Mouse (Mus musculus): ENCODE measurements around the gene Cdc42.

Gene Cdc42

DNA sequence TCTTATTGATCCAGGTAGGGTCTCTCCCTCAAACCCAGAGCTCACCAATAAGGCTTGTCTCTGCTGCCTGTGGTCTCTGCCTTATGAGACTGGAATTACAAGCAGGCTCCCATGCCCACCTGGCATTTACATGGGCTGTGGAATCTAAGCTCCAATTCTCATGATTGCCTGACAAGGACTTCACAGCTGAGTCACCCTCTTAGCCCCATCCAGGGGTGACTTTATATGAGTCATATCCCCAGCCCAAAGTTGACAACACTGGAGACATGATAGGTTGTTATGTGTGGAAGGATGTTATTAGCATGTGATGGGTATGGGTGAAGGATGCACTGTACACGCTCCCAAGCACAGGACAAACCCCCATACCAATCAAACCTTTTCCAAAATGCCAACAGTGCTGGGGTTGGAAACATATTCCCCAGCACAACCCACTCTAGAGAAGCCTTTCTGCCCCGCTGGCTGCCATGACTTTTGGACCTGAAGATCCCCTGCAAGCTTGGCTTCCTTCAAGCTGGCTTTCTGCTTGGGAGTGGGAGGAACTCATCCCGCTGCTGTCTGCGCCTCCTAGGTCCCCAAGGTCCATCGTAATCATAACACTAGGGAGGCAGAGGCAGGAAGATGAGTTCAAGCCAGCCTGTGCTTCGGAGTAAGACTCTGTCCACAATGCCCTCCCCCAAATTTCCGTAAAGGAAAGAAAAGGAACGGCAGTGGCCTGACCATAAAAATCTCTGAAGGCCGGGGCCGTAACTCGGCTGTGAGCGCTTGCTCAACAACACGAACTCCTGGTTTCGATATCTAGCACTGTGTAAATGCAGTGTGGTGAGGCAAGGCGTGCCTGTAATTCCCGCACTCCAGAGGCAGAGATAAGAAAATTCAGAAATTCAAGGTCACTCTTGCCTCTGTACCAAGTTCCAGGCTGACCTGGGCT lies 14.3 kb upstream of the Cdc42 start:
- DNase-seq (ENCODE audit: low spot score), result no peak

DNA sequence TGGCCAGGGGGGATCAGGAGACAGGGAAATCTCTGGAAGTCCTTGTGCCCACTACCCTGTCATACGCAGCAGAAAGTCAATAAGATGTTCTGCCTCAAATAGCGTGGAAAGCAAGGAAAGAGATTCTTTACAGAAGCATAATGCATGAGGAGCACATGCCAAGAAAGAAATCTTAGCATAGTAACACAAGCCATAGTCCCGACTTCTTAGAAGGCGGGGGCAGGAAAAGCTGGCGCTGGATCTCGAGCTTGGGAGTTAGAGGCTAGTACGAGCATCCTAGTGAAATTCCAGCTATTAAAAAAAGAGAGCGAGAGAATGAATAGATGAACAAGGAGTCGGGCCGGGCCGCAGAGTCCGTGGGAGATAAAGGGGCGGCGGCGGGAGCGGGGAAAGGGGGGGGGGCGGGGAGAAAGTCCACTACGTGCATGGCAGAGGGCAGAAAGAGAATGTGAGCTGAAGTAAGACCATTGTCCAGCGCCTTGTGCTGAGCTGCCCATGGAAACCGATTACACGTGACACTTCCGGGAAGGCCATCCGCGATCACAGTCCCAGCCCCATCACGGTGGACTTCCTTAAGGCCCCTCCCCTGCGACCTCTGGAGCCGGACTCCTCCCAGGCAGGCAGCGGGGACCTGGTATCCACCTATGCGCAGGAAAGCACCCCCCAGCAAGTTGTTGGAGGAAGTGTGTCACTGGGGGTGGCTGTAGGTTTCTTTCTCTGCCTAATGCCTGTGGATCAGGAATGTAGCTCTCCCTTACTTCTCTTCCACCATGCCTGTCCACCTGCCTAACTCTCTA lies 12.6 kb upstream of the Cdc42 start:
- peak; percentile 47 for DNase-seq (ENCODE audit: low spot score)

DNA sequence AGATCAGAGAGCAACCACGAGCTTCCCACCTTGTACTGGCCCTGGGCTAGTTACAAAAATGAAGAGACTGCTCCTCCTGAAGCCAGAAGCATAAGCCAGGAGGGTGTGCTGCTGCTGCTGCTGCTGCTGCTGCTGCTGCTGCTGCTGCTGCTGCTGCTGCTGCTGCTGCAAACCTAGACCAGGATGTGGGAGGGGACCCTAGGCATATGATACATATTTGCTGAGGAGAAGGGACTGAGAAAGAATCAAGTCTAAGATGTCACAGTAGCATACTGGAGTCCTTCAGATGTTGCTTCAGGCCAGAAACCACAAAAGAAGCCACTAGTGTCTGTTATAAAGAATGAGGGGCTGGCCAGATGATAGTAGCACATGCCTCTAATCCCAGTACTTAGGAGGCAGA lies 10.7 kb upstream of the Cdc42 start:
- DNase-seq (ENCODE audit: low spot score), result no peak

DNA sequence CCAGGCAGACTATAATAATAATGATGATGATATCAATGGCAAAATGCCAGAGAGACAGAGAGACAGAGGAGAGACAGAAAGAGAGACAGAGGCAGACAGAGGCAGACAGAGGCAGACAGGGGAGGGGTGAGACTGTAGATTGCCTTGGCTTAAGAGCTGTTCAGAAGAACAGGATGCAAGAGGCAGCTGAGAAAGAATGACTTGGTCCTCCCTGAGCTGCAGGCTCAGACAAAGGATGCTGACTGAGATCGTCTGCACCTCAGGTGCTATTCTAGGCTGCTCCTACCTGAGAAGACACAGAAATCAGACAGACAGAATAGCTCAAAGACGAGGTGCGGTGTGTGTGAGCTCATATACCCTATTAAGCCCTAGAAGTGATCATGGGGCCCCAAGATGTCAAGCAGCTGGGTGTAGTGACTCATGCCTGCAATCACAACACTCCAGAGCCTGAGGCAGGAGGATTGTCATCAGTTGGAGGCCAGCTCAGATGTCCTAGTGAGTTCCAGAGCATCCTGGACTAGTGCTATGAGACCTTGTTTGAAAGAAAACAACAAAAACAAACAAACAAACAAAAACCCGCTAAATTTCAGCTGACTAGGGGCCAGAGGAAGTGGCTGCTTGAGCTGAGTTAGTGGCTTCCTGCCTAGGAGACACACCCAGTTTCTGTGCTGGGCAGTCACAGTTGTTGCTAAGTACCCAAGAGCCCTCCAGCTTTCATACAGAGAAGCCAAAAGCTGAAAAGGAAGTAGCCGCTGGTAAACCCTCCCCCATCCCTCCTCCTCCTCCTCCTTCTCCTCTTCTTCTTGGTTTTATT lies 10.0 kb upstream of the Cdc42 start:
- DNase-seq (ENCODE audit: low spot score), result no peak

DNA sequence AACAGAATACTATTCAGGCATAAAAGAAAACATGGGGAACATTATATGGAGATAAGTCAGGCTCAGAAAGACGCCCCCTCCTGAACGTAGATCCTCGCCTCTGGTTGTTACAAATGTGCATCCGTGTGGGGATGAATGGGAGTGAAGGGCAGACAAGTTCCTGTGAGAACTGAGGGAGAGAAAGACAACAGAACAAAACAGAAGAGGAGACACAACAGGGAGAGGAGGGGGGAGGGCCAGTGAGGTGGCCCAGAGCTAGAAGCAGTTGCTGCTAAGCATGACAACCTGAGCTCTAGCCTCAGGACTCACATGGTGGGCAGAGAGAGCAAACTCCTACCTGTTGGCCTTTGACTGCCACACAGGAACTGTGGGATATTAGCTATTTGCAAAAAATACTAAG lies 8.6 kb upstream of the Cdc42 start:
- DNase-seq (ENCODE audit: low spot score), result no peak

DNA sequence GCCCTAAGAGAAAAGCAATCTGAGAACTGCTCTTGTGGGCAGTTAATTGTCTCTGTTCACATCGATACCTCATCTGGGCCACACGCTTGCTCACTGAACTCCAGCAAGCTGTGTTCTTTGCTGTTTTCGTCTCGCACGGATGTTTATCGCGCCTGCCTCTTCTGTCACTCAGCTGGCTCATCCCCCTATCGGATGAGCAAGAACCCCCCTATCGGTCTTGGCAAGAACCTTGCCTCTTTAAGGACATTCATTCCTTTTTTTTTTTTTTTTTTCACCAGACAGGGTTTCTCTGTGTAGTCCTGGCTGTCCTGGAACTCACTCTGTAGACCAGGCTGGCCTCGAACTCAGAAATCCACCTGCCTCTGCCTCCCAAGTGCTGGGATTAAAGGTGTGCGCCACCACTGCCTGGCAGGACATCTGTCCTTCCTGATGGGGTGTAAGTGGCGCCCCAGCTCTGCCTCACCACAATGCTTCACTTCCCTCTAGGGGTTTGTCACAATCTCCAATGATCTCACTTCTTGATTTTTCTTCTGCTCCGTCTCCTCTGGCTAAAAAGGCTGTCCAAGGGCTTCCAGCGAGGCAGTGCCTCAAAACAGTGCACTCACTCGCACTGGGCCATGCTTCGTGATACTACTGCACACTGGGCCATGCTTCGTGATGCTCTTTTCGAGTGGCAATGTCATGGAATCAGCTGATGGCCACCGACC lies 8.0 kb upstream of the Cdc42 start:
- no peak for DNase-seq (ENCODE audit: low spot score)

DNA sequence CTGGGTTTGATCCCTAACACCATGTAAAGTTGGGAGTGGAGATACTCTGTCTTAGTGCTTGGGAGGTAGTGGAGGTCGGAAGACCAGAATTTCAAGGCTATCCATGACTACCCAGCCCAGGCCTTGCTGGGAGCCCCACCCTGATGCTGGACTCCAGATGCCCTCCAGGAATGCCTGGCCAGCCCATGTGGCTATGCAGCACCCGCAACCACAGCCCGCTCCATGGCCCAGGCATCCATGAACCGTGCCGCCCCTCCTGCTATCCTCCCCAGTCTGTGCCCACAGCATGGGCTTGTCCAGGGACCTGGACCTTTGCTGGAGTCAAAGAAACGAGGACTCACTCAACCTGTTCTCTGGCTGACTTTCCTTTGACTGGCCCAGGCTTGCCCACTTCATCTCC lies 7.3 kb upstream of the Cdc42 start:
- no peak for DNase-seq (ENCODE audit: low spot score)

DNA sequence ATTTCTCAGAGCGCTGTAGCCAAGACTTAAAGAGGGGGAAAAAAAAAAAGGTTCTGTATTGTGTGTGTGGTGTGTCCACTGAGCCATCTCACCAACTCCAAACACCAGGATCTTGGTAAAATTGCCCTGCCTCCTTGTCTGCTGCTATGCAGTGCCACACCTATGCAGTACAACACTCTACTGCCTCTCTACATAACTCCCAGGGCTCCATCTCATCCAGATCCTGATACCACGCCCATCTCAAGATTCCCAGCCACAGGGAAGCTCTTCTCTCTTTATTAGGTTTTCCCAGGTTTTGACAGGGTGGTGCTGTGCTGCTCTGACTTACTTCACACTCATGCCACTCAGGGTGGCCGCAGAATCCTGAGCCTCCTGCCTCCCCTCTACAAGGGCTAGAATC lies 3.5 kb upstream of the Cdc42 start:
- no peak for DNase-seq (ENCODE audit: low spot score)

DNA sequence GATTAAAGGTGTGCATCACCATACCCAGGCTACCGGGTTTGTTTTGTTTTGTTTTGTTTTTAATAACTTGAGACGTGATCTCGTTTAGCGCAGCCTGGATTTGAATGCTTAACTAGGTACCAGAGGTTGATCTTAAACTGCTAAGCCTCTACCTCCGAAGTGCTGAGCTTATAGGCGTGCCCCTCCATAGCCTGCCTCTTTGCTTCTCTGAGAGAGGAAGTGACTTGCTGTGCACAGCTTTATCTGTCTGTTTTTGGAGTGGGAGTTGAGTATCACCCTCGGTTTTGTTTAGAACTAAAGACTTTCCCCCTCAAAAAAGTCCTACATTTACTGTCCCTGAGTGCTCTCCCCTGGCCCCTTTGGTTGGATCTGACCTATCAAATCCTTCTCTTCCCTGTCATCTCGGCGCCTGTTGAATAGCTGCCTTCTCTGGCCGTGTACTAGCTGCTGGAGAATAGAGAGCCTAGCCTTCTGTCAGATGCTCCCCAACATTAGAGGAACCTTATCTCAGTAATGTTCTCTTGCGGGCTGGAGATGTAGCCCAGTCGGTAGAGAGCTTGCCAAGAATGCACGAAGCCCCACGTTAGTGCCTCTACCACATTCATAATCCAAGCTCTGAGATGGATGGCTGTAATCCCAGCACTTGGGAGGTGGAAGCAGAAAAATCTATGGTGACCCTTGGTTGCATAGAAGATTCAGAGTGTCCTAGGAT lies 927 bp upstream of the Cdc42 start:
- DNase-seq (ENCODE audit: low spot score), result no peak

DNA sequence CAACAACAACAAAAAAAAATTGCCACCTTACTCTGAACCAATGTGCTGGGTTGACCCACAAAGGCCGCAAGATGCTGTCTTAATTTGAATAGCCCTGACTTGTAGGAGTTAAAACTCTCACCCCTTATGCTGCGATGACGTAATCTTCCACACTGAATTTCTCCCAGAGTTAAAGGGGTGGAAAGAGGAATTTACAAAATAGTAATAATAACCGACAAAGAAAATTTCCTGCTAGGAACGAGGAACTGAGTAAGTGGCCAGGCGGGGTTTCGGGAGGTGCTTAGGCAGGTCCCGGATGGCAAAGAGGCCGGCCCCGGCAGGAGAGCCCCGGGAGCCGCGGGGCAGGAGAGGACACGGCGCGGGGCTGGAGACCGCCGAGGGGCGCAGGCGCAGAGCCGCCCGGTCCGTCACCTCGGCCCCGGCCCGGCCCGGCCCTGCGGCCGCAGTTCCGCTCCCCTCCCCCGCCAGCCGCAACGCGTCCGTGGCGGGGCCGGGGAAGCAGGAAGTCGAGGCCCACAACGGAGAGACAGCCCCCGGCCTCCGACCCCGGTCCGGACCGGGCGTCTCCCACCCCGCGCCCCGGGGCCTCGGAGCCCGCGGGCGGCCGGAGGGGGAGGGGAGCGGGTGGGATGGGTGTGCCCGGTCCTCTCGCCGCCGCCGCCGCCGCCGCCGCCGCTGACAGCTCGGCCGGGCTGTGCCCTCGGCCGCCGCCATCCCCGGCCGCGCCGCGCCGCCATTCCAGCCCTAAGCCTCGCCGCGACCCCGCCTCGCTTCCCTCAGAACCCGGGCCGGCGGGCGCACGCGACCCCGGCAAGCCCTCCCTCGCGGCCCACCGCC lies 628 bp downstream of the Cdc42 start:
- peak; percentile 74 for DNase-seq (ENCODE audit: low spot score)

DNA sequence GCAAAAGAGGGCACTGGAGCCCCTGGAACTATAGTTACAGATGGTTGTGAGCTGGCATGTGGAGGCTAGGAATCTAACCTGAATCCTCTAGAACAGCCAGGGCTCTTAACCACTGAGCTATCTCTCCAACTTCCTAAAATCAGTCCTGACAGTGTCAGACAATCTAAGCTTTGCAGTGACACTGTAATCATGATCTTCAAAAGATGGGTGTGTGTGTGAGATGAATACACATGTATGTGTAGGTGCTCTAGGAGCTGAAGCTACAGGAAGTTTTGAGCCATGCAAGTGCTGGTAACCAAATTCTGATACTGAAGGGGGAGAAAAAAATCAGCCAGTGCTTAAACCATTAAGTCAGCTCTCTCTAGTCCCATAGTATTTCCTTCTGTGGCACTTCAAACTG lies 6.9 kb downstream of the Cdc42 start:
- no peak for DNase-seq (ENCODE audit: low spot score)

DNA sequence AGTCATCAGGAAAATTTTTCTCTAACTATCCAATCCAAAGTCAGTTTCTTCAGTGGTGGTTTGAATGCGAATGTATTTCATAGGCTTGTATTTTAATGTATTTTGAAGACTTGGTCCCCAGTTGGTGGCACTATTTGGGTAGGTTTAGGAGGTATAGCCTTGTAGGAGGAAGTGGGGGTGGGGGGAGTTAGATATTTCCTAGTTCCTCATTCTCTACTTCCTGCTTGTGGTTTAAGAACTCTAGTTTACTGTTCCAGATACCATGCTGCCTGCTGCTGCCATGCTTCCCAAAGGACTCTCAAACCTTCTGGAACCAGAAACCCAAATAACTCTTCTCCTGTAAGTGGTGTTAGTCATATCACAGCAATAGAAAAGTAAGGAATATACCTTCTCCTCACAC lies 11.7 kb downstream of the Cdc42 start:
- no peak for DNase-seq (ENCODE audit: low spot score)

DNA sequence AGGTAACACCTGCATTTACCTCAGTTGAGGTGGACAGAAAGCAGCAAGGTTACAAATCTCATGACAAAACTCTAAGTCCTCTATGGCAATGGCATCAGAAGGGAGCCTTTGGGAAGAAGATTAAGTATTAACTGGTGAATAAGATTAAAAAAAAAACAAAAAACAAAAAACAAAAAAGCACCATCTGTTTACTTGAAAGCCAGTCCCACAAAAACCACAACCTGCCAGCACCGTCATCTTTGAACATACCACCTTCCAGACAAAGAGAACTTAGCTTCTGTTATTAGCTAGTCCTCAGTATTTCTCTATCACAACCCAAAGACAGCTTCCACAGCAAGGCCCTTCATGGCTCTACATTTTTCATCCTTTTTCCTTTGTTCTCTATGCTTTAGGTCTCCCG lies 12.4 kb downstream of the Cdc42 start:
- DNase-seq (ENCODE audit: low spot score), result no peak

DNA sequence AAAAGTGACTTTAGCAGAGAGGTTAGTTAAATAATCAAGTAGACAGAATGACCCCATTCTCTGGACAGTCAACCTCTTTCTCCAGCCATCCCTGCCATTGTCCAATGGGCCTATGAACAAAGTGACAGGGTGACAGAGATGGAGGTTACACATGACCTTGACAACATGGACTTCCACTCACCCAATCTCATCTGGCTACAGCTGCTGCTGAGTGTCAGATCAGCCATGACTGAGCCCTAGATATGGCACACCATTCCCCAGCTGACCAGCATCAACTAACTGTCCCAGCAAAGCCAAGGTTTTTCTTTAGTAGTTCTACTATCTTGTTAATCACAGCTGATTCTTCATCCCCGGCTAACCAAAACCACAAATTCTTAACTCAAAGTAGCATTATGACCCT lies 14.7 kb downstream of the Cdc42 start:
- DNase-seq (ENCODE audit: low spot score), result no peak

DNA sequence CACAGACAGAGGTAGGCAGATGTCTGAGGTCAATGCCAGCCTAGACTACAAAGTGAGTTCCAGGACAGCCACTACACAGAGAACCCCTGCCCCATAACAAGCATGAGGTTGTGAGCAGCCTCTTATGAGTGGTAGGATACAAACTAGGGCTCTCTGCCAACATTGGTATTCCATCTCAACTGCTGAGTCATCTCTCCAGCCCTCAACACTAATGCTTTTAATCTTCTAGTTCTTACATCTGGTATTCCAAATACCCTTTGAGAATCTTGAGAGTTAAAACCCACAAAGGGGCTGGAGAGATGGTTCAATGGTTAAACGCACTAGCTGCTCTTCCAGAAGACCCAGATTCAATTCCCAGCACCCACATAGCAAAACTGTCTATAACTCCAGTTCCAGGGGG lies 18.1 kb downstream of the Cdc42 start:
- no peak for DNase-seq (ENCODE audit: low spot score)

DNA sequence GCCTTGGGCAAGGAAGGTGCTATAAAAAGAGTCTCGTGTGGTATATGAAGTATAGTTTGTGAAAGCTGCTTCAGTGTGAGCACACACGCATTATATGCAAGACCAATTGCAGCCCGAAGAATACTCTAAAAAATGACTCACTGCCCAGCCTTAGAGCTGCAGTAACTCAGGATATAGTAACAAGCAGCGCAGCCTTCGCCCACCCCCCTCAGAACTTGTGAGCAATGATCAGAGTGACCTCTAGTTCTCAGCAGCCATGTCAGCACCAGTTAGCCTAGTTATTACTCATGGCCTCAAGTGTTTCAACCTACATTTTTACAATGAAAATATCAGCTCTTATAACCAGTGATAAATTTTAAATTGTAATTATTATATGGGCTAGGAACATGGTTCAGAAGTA lies 21.1 kb downstream of the Cdc42 start:
- no peak for DNase-seq (ENCODE audit: low spot score)

DNA sequence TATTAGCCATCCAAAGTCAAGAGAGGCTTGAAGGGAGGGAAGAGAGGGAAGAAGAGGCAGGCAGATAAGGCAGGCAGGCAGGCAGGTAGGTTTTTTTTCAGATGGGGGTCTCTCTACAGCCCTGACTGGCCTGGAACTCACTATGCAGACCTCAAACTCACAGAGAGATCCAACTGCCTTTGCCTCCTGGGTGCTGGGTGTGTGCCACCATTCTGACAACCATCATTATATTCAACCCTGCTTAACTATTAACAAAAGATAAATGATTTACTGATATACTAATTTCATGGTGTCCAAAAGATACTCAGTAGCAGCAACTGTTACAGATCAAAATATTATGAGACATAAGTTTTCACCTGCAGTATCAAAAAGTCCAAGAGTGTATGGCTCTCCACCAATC lies 25.5 kb downstream of the Cdc42 start:
- no peak for DNase-seq (ENCODE audit: low spot score)

DNA sequence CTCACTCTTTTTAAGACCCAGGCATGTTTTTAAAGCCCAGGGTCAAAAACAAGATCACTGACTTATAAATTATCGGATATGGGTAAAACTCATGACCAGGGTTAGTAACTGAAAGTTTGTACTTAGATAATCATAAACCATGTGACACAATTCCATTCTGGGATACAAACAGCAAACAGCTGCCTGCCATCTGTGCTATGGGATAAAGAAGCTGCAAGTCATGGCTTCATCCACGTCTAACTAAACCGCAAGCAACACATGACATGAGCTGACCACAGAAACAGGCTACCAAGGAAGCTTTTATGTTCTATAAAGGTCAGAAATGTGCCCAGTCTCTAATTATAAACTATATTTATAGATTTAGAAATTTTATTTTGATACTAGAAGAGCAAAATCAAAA lies 31.0 kb downstream of the Cdc42 start:
- no peak for DNase-seq (ENCODE audit: low spot score)

DNA sequence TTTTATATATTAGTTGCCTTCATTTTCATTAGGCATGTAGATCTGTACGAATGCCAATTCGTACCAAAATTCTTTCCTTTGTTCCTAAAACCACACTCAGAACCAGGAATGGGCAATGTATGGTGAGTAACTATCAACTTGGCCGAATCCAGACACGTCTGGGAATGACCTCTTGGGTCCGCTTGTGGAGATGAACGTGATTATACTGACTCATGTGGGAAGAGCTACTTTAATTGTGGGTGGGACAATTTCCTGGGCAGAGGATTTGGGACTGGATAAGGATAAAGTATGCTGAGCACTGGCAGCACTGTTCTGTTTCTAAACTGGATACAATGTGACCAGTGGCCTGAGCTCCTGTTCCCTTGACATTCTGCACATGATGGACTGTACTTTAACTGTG lies 32.6 kb downstream of the Cdc42 start:
- DNase-seq (ENCODE audit: low spot score), result no peak

DNA sequence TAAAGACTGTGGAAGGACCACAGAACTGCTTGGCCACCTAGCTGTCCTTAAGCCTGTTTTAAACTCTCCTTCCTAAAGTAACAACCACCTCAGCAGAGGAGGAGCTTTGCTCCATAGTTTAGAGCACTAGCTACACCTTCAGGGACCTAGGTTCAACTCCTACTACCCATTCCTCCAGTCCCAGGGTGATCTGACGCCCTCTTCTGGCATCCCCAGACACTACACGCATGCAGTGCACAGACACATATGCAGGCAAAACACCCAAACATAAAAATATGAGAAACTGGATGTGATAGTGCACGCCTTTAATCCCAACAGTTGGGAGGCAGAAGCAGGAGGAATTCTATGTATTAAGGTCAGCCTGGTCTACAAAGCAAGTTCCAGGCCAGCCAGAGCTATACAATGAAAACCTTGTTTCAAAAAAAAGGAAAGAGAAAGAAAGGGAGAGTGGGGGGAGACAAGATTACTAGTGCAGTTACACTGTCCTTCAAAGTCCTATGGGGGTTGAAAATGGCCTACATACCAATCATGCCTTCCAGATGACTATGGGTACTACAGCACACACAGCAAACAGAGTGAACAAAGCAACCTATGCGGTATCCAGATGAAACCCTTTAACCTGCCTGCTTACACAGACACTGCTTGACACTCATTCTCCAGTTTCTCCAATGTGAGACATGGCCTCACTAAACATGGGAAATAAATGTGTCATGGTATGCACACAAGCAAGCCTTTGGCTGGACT lies 41.3 kb downstream of the Cdc42 start:
- DNase-seq (ENCODE audit: low spot score), result no peak
